Mouse (Mus musculus) heart, postnatal 10 days (tissue): ENCODE measurements around the gene Snapc1. TPM values are rescaled to one million over a fixed set of nuclear protein-coding genes. Genes with fewer than 3 reads are reported as not detected.

Experiments
- DNase-seq, 2 experiments: peaks; one replicate each; pipeline ENCODE4 v3.0.0; 2021
- intact Hi-C: fragments of 180-260 bp; cut with DNase I; formaldehyde crosslinking; loops from one replicate; pipeline ENCODE4 v1.15.1; 2025
- total RNA-seq, 2 experiments: library from RNA; stranded (reverse); gene quantifications; 2 replicates each; pipeline ENCODE4 v1.2.3; 2021

The Snapc1 gene
- total RNA-seq, 2 experiments from 2014 or later: 6.6 to 12.1 TPM

DNA sequence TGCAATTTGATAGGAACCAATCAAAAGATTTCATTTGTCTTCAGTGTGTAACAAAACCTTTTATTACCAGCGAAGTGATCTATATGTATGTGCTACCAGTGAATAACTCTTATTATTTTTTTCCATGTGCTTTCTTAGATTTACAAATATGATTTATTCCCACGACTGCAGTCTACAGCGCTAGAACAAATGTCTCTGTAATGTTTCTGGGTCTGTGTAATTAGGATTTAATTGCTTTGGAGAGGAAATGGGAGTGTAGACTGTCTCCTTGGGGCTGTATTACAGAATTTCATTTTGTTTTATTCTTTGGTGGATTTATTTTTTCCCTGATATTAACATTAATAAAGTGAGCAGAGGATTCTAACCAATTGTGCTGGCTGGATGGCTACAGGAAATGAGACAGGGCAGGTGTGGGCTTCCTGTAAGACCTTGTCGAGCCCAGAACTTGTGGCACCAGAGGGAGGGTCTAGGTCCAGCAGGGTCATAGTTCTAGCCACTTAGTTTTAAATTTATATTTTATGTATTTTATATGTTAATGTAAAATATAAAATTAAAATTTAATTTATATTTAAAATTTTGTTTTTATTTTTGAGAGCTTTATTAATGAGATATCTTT is 24.2 kb downstream of the Snapc1 start:
- intact Hi-C loops: loop anchor here (10.0 kb wide), 1 partner anchor 284 kb away; no protein-coding TSS in a partner anchor
- DNase-seq: no peak

GRCm38 (mm10) chr12:73989594-73989993 is 25.3 kb downstream of the Snapc1 start:
- intact Hi-C loops: loop anchor here (10.0 kb wide), 1 partner anchor 285 kb away; no protein-coding TSS in a partner anchor

DNA sequence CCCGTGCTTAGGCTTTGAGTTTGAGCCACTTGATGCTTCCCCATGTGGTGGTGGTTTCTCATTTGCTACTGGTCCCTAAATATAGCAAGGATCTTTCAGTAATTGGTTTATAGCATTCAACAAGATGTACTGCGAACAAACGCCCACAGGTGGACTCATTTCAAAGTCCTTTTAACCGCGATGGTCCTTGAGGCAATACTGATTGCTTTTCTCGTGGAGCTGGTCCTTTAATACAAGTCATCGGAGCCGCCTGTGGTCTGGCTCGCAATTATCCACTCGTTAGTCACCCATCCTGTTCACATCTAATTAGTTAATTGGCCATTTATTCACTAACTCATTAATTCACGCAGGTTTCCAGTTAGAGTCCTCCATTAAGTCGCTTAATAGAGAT is 32.6 kb downstream of the Snapc1 start:
- no peak for DNase-seq
- intact Hi-C loops: no loop called here

More at GRCm38 (mm10) chr12:73989594-73989993, 25.3 kb downstream of the Snapc1 start:
- peak; percentile 56 to 69 for DNase-seq

DNA sequence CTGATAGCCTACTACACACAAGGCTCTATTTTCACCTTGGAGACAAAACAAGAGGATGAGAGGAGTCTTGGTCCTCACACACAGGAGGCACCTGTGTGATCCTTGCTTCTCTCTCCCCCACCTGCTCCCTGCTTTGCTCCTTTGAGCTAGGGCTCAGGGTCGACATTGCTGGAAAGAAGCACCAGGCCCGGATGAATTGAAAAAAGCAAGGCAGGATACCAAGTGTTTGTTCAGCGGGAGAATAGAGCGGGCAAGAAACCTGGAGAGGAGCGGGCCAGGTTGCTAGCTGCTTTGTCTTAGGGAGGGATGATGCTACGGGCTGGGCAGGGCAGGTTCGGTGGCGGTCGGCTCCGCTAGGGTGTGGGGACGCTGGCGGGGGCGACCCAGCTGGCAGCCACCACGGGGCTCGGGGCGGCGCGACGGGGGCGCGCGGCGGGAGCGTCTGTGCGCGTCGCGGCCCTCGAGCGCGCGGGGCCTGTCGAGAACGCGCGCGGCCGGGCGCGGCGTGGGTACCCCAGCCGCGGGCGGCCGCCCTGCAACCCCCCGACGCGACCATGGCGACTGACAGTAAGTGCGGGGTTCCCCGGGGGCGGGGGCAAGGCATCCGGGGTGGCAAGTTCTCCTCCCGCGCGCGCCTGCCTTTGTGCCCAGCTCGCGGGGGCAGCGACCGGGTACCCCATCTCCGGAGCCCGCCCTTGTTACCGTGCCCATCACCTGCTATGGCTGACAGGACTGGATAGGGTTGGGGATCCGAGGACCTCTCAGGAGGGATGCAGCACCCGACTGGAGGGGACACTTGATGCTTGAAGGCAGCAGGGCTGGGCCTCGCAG is 33.2 kb downstream of the Snapc1 start, which contains the start of gene Syt16:
Gene Syt16 (plus strand): TSS at position 365 of the 831 bp plus-strand sequence.
- DNase-seq: no peak
- intact Hi-C loops: no loop called here

GRCm38 (mm10) chr12:73998128-73998456 is 33.8 kb downstream of the Snapc1 start:
- no peak for DNase-seq
- intact Hi-C loops: no loop called here

GRCm38 (mm10) chr12:74002449-74002848 is 38.2 kb downstream of the Snapc1 start:
- no peak for DNase-seq
- intact Hi-C loops: no loop called here

GRCm38 (mm10) chr12:74009448-74009911 is 45.2 kb downstream of the Snapc1 start:
- peak; percentile 36 to 53 for DNase-seq
- intact Hi-C loops: loop anchor here (2.0 kb wide), 1 partner anchor 283 kb away; no protein-coding TSS in a partner anchor

DNA sequence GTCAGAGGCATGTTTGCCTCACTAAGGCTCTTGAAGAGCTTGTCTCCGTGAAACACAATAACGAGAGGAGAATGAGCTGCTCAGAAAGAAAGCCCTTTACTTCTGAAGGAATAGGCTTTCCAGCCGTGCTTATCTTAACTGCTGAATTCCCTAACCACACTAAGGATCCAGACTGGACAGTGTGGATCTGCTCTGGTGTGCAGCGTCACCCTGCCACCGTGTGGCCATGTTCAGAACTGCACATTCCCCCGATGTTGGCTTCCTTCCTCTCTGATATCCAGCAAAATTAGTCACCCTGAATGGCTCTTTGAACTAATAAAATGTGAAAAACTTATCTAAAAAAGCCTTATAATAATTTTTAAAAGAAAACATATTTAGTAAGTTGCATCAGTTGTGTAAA is 49.5 kb downstream of the Snapc1 start:
- intact Hi-C loops: loop anchor here (1.0 to 2.0 kb wide), 2 partner anchors 308 to 449 kb away; no protein-coding TSS in a partner anchor
- peak; percentile 88 to 93 for DNase-seq

- intact Hi-C loops: loop anchor here (2.0 kb wide), 1 partner anchor 450 kb away; no protein-coding TSS in a partner anchor
- DNase-seq: peak; percentile 43 to 57
Measured at GRCm38 (mm10) chr12:74014739-74015270, 50.5 kb downstream of the Snapc1 start.

GRCm38 (mm10) chr12:74015491-74015890 is 51.2 kb downstream of the Snapc1 start:
- intact Hi-C loops: loop anchor here (2.0 kb wide), 1 partner anchor 451 kb away; no protein-coding TSS in a partner anchor
- DNase-seq: no peak

DNA sequence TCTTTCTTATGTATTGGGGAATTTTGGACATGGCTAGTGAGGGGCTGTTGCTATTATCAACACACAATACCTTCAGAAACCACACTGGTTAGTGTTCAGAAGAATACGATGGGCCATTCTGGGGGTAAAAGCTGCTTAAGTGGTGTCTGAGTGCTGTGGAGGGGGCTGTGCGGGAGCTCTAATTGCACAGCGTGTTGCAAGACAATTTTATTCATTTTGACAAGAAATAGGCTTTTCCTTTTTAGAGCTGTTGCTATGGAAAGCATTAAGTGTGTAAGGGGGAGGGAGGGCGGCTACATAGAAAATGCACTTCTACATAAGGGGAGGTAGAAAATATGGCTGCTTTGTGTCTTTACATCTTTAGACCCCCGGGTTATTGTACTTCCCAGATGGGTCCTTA is 59.0 kb downstream of the Snapc1 start:
- no peak for DNase-seq
- intact Hi-C loops: no loop called here

DNA sequence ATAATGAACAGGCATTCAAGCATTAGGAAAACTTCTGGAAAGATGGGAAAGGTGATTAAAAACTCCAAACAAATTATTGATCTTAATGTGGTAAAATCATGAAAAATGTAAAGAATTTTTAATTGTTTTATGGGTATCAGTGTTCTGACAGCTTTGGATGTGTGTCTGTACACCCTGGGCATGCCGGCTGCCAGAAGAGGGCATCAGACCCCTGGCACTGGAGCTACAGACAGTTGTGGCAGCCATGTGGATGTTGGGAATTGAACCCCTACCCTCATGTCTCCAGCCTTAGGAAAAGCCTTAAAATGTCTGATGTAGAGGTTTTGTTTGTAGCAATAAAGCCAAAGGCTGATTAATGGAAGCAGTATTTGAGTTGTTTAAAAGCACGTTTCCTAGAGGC is 60.6 kb downstream of the Snapc1 start:
- no peak for DNase-seq
- intact Hi-C loops: no loop called here

Other genes starting within 250 kb of the Snapc1 start
- gene Hif1a, start 63.1 kb upstream of the Snapc1 start, total RNA-seq: 100 to 1,000 TPM in 1 of 2 experiments, 10 to 100 TPM in 1; 95.2 to 111 TPM
- gene Gm49321, start 26.8 kb upstream of the Snapc1 start, total RNA-seq: 1 to 10 TPM; 5.6 to 8.4 TPM
- gene Syt16, start 33.2 kb downstream of the Snapc1 start, total RNA-seq: not detected